Mouse (Mus musculus): ENCODE measurements around the gene Lrrc34. TPM values are rescaled to one million over a fixed set of nuclear protein-coding genes. Genes with fewer than 3 reads are reported as not detected.

The Lrrc34 gene
- polyA plus RNA-seq (2015; fragmentation: Nextera tagmentation; extraction: Ambion mirVana): 2.9 and 3.1 TPM in 2 replicates

GRCm38 (mm10) chr3:30647440-30648090, at the start of gene Lrrc34:
TSS of gene Lrrc34 (minus strand) at chr3:30647869.
- no peak within 1 kb of the TSS for H3K27ac ChIP-seq
- peak within 1 kb of the TSS; percentile 45 for H3K9ac ChIP-seq
- peak within 1 kb of the TSS; percentile 36 for H3K4me3 ChIP-seq
- peak within 1 kb of the TSS; percentile 72 for H3K4me2 ChIP-seq
- H3K9me3 ChIP-seq: no peaks in the 10 kb centered on the region
- H3K36me3 ChIP-seq: no peaks in the 10 kb centered on the region
- peak; percentile 95 for ATAC-seq (ENCODE audit: borderline replicate concordance, extremely low read depth, low FRiP score, low TSS enrichment)
- 2% methylated on average over 25 of the region's 25 CpGs for WGBS
- peaks cover 28% of the 10 kb centered on the region for H3K27me3 ChIP-seq
- peaks cover 18% of the 10 kb centered on the region for H3K4me1 ChIP-seq

- 9% methylated on average over 2 of the region's 2 CpGs for WGBS
- Histone ChIP-seq H3K36me3 (no peaks in the 10 kb centered on the region), H3K27ac (no peak overlapping the region), H3K4me2 (no peak overlapping the region), H3K4me1 (no peaks in the 10 kb centered on the region), H3K4me3 (no peak overlapping the region), H3K27me3 (no peaks in the 10 kb centered on the region), H3K9ac (no peak overlapping the region), H3K9me3 (no peaks in the 10 kb centered on the region)
- ATAC-seq (ENCODE audit: borderline replicate concordance, extremely low read depth, low FRiP score, low TSS enrichment): no peak
These were observed 48.7 kb upstream of the Lrrc34 start for GRCm38 (mm10) chr3:30696346-30696745.

GRCm38 (mm10) chr3:30695661-30696060, 48.0 kb upstream of the Lrrc34 start:
- WGBS: 94% methylated on average over 2 of the region's 2 CpGs
- Histone ChIP-seq H3K27me3 (no peaks in the 10 kb centered on the region), H3K27ac (no peak overlapping the region), H3K4me1 (no peaks in the 10 kb centered on the region), H3K4me3 (no peak overlapping the region), H3K9me3 (no peaks in the 10 kb centered on the region), H3K4me2 (no peak overlapping the region), H3K9ac (no peak overlapping the region), H3K36me3 (no peaks in the 10 kb centered on the region)
- no peak for ATAC-seq (ENCODE audit: borderline replicate concordance, extremely low read depth, low FRiP score, low TSS enrichment)

GRCm38 (mm10) chr3:30690976-30691375, 43.3 kb upstream of the Lrrc34 start:
- Histone ChIP-seq H3K9ac (no peak overlapping the region), H3K4me1 (no peaks in the 10 kb centered on the region), H3K9me3 (no peaks in the 10 kb centered on the region), H3K36me3 (no peaks in the 10 kb centered on the region), H3K27ac (no peak overlapping the region), H3K4me2 (no peak overlapping the region), H3K4me3 (no peak overlapping the region), H3K27me3 (no peaks in the 10 kb centered on the region)
- ATAC-seq (ENCODE audit: borderline replicate concordance, extremely low read depth, low FRiP score, low TSS enrichment): no peak
- WGBS: 37% methylated on average over 7 of the region's 7 CpGs

GRCm38 (mm10) chr3:30687216-30687615, 39.5 kb upstream of the Lrrc34 start:
- H3K27me3 ChIP-seq: no peaks in the 10 kb centered on the region
- WGBS: 42% methylated on average over 3 of the region's 3 CpGs
- H3K9me3 ChIP-seq: no peaks in the 10 kb centered on the region
- H3K4me2 ChIP-seq: no peak overlapping the region
- ATAC-seq (ENCODE audit: borderline replicate concordance, extremely low read depth, low FRiP score, low TSS enrichment): peak; percentile 74; the same call in 1 of the 2 replicates
- H3K36me3 ChIP-seq: no peaks in the 10 kb centered on the region
- H3K4me3 ChIP-seq: no peak overlapping the region
- no peak overlapping the region for H3K9ac ChIP-seq
- H3K27ac ChIP-seq: no peak overlapping the region
- H3K4me1 ChIP-seq: no peaks in the 10 kb centered on the region

GRCm38 (mm10) chr3:30683190-30683589, 35.5 kb upstream of the Lrrc34 start:
- no peak overlapping the region for H3K27ac ChIP-seq
- H3K9me3 ChIP-seq: no peaks in the 10 kb centered on the region
- no peaks in the 10 kb centered on the region for H3K4me1 ChIP-seq
- no peaks in the 10 kb centered on the region for H3K36me3 ChIP-seq
- no peak overlapping the region for H3K4me2 ChIP-seq
- WGBS: 62% methylated on average over 6 of the region's 6 CpGs
- H3K27me3 ChIP-seq: no peaks in the 10 kb centered on the region
- ATAC-seq (ENCODE audit: borderline replicate concordance, extremely low read depth, low FRiP score, low TSS enrichment): no peak
- H3K9ac ChIP-seq: no peak overlapping the region
- no peak overlapping the region for H3K4me3 ChIP-seq

GRCm38 (mm10) chr3:30658486-30658885, 10.8 kb upstream of the Lrrc34 start:
- Histone ChIP-seq H3K4me1 (no peaks in the 10 kb centered on the region), H3K4me2 (no peak overlapping the region), H3K9me3 (no peaks in the 10 kb centered on the region), H3K9ac (no peak overlapping the region), H3K4me3 (no peak overlapping the region), H3K27me3 (no peaks in the 10 kb centered on the region), H3K27ac (no peak overlapping the region), H3K36me3 (no peaks in the 10 kb centered on the region)
- no peak for ATAC-seq (ENCODE audit: borderline replicate concordance, extremely low read depth, low FRiP score, low TSS enrichment)
- WGBS: 76% methylated on average over 9 of the region's 9 CpGs

GRCm38 (mm10) chr3:30655937-30656336, 8.3 kb upstream of the Lrrc34 start:
- Histone ChIP-seq H3K4me2 (no peak overlapping the region), H3K9ac (no peak overlapping the region), H3K36me3 (no peaks in the 10 kb centered on the region), H3K9me3 (no peaks in the 10 kb centered on the region), H3K4me1 (no peaks in the 10 kb centered on the region), H3K27me3 (peaks cover 8% of the 10 kb centered on the region), H3K27ac (no peak overlapping the region), H3K4me3 (no peak overlapping the region)
- ATAC-seq (ENCODE audit: borderline replicate concordance, extremely low read depth, low FRiP score, low TSS enrichment): no peak
- WGBS: 63% methylated on average over 5 of the region's 5 CpGs

GRCm38 (mm10) chr3:30650062-30650841, 2.6 kb upstream of the Lrrc34 start:
- Histone ChIP-seq H3K27ac (no peak overlapping the region), H3K9me3 (no peaks in the 10 kb centered on the region), H3K4me1 (peaks cover 18% of the 10 kb centered on the region), H3K9ac (peak overlapping the region; percentile 1; the same call in 1 of the 2 replicates), H3K4me2 (peak overlapping the region; percentile 54), H3K27me3 (peaks cover 28% of the 10 kb centered on the region), H3K4me3 (peak overlapping the region; percentile 33), H3K36me3 (no peaks in the 10 kb centered on the region)
- under 1% methylated on average over 41 of the region's 41 CpGs for WGBS
- peak; percentile 48; the same call in 1 of the 2 replicates for ATAC-seq (ENCODE audit: borderline replicate concordance, extremely low read depth, low FRiP score, low TSS enrichment)

- ATAC-seq (ENCODE audit: borderline replicate concordance, extremely low read depth, low FRiP score, low TSS enrichment): no peak
- Histone ChIP-seq H3K4me1 (peaks cover 18% of the 10 kb centered on the region), H3K27ac (no peak overlapping the region), H3K4me2 (no peak overlapping the region), H3K9me3 (no peaks in the 10 kb centered on the region), H3K36me3 (no peaks in the 10 kb centered on the region), H3K9ac (no peak overlapping the region), H3K27me3 (peaks cover 28% of the 10 kb centered on the region), H3K4me3 (no peak overlapping the region)
- WGBS: 98% methylated on average over 2 of the region's 2 CpGs
These were observed 797 bp upstream of the Lrrc34 start for GRCm38 (mm10) chr3:30648466-30648865.

- no peak overlapping the region for H3K27ac ChIP-seq
- H3K4me1 ChIP-seq: peaks cover 18% of the 10 kb centered on the region
- H3K36me3 ChIP-seq: no peaks in the 10 kb centered on the region
- no peak overlapping the region for H3K4me3 ChIP-seq
- H3K9me3 ChIP-seq: no peaks in the 10 kb centered on the region
- 56% methylated on average over 8 of the region's 8 CpGs for WGBS
- H3K27me3 ChIP-seq: peaks cover 28% of the 10 kb centered on the region
- no peak overlapping the region for H3K9ac ChIP-seq
- no peak overlapping the region for H3K4me2 ChIP-seq
- no peak for ATAC-seq (ENCODE audit: borderline replicate concordance, extremely low read depth, low FRiP score, low TSS enrichment)
These were observed 908 bp downstream of the Lrrc34 start for GRCm38 (mm10) chr3:30646761-30647160.

GRCm38 (mm10) chr3:30644207-30644606, 3.5 kb downstream of the Lrrc34 start, which contains the start of gene Lrriq4:
TSS of gene Lrriq4 (plus strand) at chr3:30644507.
- peaks cover 7% of the 10 kb centered on the region; the same call in 1 of the 2 replicates for H3K4me1 ChIP-seq
- ATAC-seq (ENCODE audit: borderline replicate concordance, extremely low read depth, low FRiP score, low TSS enrichment): no peak
- 62% methylated on average over 2 of the region's 2 CpGs for WGBS

More at GRCm38 (mm10) chr3:30644207-30644606, 3.5 kb downstream of the Lrrc34 start, which contains the start of gene Lrriq4:
- H3K4me2 ChIP-seq: no peak within 1 kb of the TSS
- H3K27ac ChIP-seq: no peak within 1 kb of the TSS
- H3K4me3 ChIP-seq: no peak within 1 kb of the TSS
- no peak within 1 kb of the TSS for H3K9ac ChIP-seq
- no peaks in the 10 kb centered on the region for H3K9me3 ChIP-seq
- peaks cover 5% of the 10 kb centered on the region; the same call in 1 of the 2 replicates for H3K27me3 ChIP-seq
- H3K36me3 ChIP-seq: no peaks in the 10 kb centered on the region

Measured in lung, embryonic 15.5 days (tissue).